Mouse (Mus musculus) midbrain, embryonic 11.5 days (tissue): ENCODE measurements around the gene Phldb2. TPM values are rescaled to one million over a fixed set of nuclear protein-coding genes. Genes with fewer than 3 reads are reported as not detected.
A peak's percentile ranks its signal among the peaks of the same experiment; 100 is the strongest.

Experiments used
- ATAC-seq: fragments of 200-750 bp; cut with Nextera tagmentation; 2 replicates; pipeline ENCODE4 v1.8.0; 2017; ENCODE audit warnings: moderate TSS enrichment, moderate library complexity; ENCODE audit not compliant: low FRiP score
- DNase-seq: peaks from one replicate; pipeline ENCODE4 v3.0.0; 2015; ENCODE audit warnings: low spot score; ENCODE audit errors: missing footprints
- H3K27ac ChIP-seq: fragments of 300-500 bp; sonication (generic); 2 replicates; pipeline ENCODE4 v1.5.1; 2014; ENCODE audit warnings: low read depth, low read length
- H3K27me3 ChIP-seq: fragments of 300-500 bp; sonication (generic); 2 replicates; pipeline ENCODE4 v1.6.1; 2014; ENCODE audit warnings: mild to moderate bottlenecking, low read length, moderate library complexity, mixed read lengths; ENCODE audit not compliant: control insufficient read depth, insufficient read depth
- H3K36me3 ChIP-seq: fragments of 300-500 bp; sonication (generic); 2 replicates; pipeline ENCODE4 v1.6.1; 2014; ENCODE audit warnings: mild to moderate bottlenecking, low read length, moderate library complexity, mixed read lengths; ENCODE audit not compliant: control insufficient read depth, insufficient read depth
- H3K4me1 ChIP-seq: fragments of 300-500 bp; sonication (generic); 2 replicates; pipeline ENCODE4 v1.6.1; 2014; ENCODE audit warnings: low read length; ENCODE audit not compliant: control insufficient read depth, insufficient read depth
- H3K4me2 ChIP-seq: fragments of 300-500 bp; sonication (generic); 2 replicates; pipeline ENCODE4 v1.6.1; 2014; ENCODE audit warnings: mild to moderate bottlenecking, moderate library complexity
- H3K4me3 ChIP-seq: fragments of 300-500 bp; sonication (generic); 2 replicates; pipeline ENCODE4 v1.5.1; 2014; ENCODE audit warnings: low read depth, low read length
- H3K9ac ChIP-seq: fragments of 300-500 bp; sonication (generic); 2 replicates; pipeline ENCODE4 v1.6.1; 2014; ENCODE audit warnings: low read length
- H3K9me3 ChIP-seq: fragments of 300-500 bp; sonication (generic); 2 replicates; pipeline ENCODE4 v1.6.1; 2016; ENCODE audit warnings: low read length; ENCODE audit not compliant: control insufficient read depth
- WGBS: fragments of 180-500 bp; shearing (Covaris S2); extraction: QIAGEN DNeasy Blood & Tissue Kit; methylation state at CpG from one replicate; pipeline ENCODE4 v1.1.7; 2014; 5-methylcytosine and 5-hydroxymethylcytosine counted together
- polyA plus RNA-seq: library from polyadenylated mRNA; unstranded; fragments of >200 nt; fragmentation: Nextera tagmentation; extraction: Ambion mirVana; gene quantifications from 2 replicates; pipeline ENCODE4 v1.2.1, GENCODE M21; 2014

Phldb2 gene
- polyA plus RNA-seq, 1 experiment from 2014 or later = 28.2 TPM

DNA sequence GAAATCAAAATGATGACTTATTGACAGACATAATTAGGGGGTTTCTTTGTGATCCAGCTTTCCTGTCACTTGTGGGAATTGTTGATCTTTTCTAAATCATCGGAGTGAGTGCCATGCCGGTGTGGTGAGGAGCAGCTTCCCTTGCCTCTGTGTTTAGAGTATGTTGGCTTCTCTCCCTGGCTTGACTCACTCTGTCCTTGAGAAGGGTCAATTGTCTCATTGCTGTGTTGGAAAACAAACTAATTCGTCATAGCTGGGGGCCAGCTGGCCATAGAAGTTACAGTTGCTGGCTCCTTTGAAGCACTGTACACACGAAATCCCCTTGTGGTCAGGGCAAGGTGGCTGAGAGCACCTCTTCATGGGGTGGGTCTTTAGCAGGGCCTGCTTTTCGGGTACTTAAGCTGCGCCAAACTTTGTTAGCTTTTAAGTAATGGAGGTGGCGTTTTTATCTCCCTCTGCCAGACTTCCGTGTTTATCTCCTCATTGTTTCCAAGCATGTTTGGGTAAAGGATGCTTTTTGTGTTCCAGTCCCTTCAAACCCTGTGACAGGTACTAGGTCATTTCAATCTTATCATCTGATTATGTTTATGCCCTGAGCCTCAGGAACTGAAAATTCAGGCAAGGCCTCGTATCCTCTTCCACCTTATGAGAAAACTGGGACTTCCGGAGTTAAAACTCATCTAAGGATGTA is 82.0 kb downstream of the Phldb2 start:
- DNase-seq = no peak
- Histone ChIP-seq H3K36me3 (no peaks in the 10 kb centered on the region), H3K27ac (no peak overlapping the region), H3K9ac (no peak overlapping the region), H3K9me3 (no peaks in the 10 kb centered on the region), H3K4me1 (no peaks in the 10 kb centered on the region), H3K27me3 (no peaks in the 10 kb centered on the region), H3K4me3 (no peak overlapping the region), H3K4me2 (no peak overlapping the region)
- 83% methylated on average over 10 of the region's 10 CpGs for WGBS
- no peak for ATAC-seq

DNA sequence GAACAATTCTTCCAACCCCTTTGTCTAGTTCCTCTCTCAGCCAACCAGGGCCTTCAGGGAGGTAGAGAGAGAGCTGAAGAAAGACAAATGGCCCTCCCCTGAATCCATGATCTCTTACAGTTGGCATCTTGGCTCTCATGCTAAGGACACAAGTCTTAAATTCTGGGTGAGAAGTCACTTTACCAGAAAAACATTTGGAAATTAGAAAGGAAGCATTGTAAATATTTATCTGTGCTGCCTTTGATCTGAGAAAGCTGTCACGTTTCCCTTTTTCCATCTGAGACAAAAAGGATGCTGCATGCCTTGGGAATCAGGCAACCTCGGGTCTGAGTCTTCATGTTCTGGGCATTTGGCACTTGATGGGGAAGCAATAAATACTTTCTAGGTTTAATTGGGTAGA is 82.7 kb downstream of the Phldb2 start:
- H3K36me3 ChIP-seq = no peaks in the 10 kb centered on the region
- no peak overlapping the region for H3K9ac ChIP-seq
- 67% methylated on average over 2 of the region's 2 CpGs for WGBS
- no peaks in the 10 kb centered on the region for H3K27me3 ChIP-seq
- no peak overlapping the region for H3K4me3 ChIP-seq
- no peaks in the 10 kb centered on the region for H3K9me3 ChIP-seq
- DNase-seq (no peak), ATAC-seq (no peak)
- H3K4me1 ChIP-seq = no peaks in the 10 kb centered on the region
- no peak overlapping the region for H3K4me2 ChIP-seq
- H3K27ac ChIP-seq = no peak overlapping the region

DNA sequence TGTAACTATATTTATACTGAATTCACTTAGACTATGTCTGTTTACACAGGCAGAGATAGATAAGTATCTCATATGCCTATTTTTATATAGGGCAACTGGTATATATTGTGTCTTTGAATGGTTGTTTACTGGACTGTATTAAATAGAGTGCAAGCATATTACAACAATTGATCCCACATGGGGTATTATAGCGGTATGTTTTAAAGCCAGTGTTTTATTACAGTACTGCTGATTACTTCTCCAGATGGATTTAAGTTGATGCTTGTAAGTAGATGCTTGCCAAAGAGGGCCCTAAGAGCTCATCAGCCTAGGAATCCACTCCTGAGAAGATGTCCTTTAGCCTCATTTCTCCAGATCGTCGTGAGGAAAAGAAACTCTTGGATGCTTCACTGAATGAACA is 84.4 kb downstream of the Phldb2 start:
- Histone ChIP-seq H3K4me3 (no peak overlapping the region), H3K9ac (no peak overlapping the region), H3K36me3 (no peaks in the 10 kb centered on the region), H3K9me3 (no peaks in the 10 kb centered on the region), H3K27me3 (no peaks in the 10 kb centered on the region), H3K27ac (no peak overlapping the region), H3K4me2 (no peak overlapping the region), H3K4me1 (no peaks in the 10 kb centered on the region)
- ATAC-seq (no peak), DNase-seq (no peak)
- 87% methylated on average over 3 of the region's 3 CpGs for WGBS

DNA sequence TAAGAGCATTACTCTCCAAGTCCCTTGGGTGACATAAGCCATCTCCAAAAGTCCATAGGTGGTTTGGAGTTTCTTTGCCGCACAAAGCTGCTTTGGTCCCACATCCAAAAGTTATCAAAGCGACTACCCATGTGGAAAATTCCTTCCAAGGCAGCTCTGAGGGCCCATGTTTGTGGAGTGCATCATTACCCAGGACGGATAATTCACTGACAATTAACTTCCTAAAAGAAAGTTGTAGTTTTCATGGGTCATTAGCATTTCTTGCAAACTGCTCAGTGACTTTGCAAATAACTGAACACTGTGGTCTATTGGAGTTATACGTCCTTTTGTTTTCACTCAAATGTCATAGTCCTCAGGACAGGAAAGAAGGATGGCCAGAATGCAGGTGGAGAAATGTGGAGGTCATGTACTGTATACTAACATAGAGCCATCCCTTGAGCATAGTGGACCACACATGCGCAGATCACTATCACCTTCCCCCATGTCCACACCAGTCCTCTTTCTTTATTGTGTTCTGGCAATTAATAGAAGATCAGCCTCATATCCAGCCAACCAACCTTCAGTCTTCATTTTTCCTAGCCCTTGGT is 96.0 kb downstream of the Phldb2 start:
- H3K9ac ChIP-seq = no peak overlapping the region
- no peaks in the 10 kb centered on the region for H3K27me3 ChIP-seq
- H3K4me2 ChIP-seq = no peak overlapping the region
- no peaks in the 10 kb centered on the region for H3K9me3 ChIP-seq
- no peaks in the 10 kb centered on the region for H3K4me1 ChIP-seq
- no peak overlapping the region for H3K4me3 ChIP-seq
- DNase-seq (no peak), ATAC-seq (no peak)
- no peak overlapping the region for H3K27ac ChIP-seq
- H3K36me3 ChIP-seq = no peaks in the 10 kb centered on the region
- WGBS = 67% methylated on average over 5 of the region's 5 CpGs

DNA sequence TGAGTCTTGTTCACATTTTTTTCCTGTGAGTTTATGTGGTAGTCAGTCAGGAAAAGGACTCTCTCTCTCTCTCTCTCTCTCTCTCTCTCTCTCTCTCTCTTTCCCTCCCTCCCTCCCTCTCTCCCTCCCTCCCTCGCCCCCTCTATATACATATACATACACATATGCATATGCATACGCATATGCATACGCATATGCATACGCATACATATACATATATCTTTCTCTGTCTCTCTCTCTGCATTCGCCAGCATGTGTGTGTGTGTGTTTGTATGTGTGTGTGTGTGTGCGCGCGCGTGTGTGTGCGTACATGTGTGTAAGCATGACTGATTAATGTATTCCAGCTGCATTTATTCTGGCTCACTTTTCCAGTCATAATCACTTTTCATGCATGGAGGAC is 98.9 kb downstream of the Phldb2 start:
- no peak for ATAC-seq
- H3K9me3 ChIP-seq = no peaks in the 10 kb centered on the region
- no peaks in the 10 kb centered on the region for H3K27me3 ChIP-seq
- no peak overlapping the region for H3K9ac ChIP-seq
- H3K4me3 ChIP-seq = no peak overlapping the region
- H3K4me2 ChIP-seq = no peak overlapping the region
- no peaks in the 10 kb centered on the region for H3K4me1 ChIP-seq
- no peak overlapping the region for H3K27ac ChIP-seq
- 92% methylated on average over 10 of the region's 10 CpGs for WGBS
- no peak for DNase-seq
- no peaks in the 10 kb centered on the region for H3K36me3 ChIP-seq

DNA sequence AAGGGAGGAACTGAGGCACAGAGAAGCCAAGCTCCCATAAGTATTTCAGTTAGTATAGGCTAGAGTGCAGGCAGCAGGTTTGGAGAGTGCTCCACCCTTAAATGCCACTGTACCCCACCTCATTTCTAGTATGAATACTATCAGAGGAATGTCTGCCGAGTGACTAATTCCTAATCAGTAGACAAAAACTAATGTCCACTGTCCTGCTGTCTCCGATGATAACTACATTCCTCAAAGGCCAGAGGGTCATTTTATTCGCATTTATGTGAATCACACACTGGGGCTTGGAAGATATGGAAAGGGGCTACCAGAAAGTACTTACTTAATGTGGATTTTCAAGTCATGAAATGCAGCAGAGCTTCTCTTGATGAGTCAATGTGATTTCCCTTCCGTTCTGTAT is 104.4 kb downstream of the Phldb2 start:
- Histone ChIP-seq H3K36me3 (no peaks in the 10 kb centered on the region), H3K4me1 (no peaks in the 10 kb centered on the region), H3K27me3 (no peaks in the 10 kb centered on the region), H3K4me3 (no peak overlapping the region), H3K27ac (no peak overlapping the region), H3K4me2 (no peak overlapping the region), H3K9ac (no peak overlapping the region), H3K9me3 (no peaks in the 10 kb centered on the region)
- no peak for ATAC-seq
- 89% methylated on average over 4 of the region's 4 CpGs for WGBS
- DNase-seq = no peak

DNA sequence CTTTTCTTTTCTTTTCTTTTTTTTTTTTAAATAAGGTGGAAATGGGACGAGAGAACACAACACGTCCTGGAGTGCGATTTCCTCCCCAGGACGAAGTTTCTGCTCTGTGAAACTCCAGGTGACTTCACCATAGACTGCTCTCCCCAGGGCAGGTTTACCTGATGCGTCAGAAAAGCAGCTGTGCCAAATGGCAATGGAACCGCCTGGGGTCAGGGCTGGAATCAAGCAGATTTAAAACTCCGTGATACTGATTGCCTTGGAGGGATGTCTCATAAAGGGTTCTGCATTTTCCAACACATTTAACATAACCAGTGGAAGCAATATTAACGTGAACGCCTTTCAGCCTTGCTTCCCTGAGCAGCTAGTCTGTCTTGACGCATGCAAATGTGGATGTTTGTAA is 108.5 kb downstream of the Phldb2 start:
- ATAC-seq = no peak
- peak; percentile 85 for DNase-seq
- Histone ChIP-seq H3K9me3 (no peaks in the 10 kb centered on the region), H3K9ac (no peak overlapping the region), H3K4me1 (peaks cover 4% of the 10 kb centered on the region; the same call in 1 of the 2 replicates), H3K27me3 (no peaks in the 10 kb centered on the region), H3K36me3 (no peaks in the 10 kb centered on the region), H3K4me2 (peak overlapping the region; percentile 62), H3K27ac (no peak overlapping the region), H3K4me3 (peak overlapping the region; percentile 63; the same call in 1 of the 2 replicates)
- 13% methylated on average over 10 of the region's 10 CpGs for WGBS

DNA sequence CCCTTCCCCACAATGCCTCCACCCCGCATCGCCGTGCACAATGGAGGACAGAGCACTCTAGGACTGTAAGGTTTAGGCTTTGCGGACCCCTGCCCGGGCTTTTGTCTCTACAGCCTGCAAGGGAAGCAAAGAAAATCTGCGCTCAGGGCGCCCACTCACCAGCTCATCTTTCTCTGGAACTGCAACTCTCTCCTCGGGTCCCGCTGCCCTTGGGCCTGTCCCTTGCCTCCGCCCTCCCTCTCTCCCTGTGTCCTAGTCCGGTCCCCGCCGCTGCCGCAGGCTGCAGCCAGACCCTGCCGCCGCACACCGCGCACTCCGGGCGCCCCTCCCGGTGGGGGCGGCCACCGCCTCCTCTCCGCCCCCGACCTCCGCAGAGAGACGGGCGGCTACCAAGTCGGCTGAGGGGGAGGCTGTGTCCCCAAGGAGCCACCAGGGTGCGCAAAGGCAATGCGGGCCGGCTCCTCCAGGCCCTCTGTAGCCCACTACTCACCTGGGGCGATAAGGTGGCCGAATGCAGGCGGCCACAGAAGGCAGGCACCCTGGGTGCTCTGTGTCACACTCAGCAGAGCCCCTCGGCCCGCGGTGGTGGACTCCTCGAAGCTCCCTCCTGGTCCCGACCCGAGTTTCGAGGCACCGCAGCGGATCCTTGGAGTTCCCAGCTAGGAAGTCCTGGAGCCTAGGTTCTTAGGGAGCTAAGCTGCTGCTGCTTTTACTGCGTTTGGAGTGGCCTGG is 109.2 kb downstream of the Phldb2 start:
- Histone ChIP-seq H3K27ac (peak overlapping the region; percentile 56; the same call in 1 of the 2 replicates), H3K36me3 (no peaks in the 10 kb centered on the region), H3K4me1 (peaks cover 4% of the 10 kb centered on the region; the same call in 1 of the 2 replicates), H3K9ac (peak overlapping the region; percentile 85), H3K27me3 (no peaks in the 10 kb centered on the region), H3K9me3 (no peaks in the 10 kb centered on the region), H3K4me3 (peak overlapping the region; percentile 63), H3K4me2 (peak overlapping the region; percentile 62)
- WGBS = under 1% methylated on average over 44 of the region's 45 CpGs
- DNase-seq = peak; percentile 99
- peak; percentile 97 for ATAC-seq

DNA sequence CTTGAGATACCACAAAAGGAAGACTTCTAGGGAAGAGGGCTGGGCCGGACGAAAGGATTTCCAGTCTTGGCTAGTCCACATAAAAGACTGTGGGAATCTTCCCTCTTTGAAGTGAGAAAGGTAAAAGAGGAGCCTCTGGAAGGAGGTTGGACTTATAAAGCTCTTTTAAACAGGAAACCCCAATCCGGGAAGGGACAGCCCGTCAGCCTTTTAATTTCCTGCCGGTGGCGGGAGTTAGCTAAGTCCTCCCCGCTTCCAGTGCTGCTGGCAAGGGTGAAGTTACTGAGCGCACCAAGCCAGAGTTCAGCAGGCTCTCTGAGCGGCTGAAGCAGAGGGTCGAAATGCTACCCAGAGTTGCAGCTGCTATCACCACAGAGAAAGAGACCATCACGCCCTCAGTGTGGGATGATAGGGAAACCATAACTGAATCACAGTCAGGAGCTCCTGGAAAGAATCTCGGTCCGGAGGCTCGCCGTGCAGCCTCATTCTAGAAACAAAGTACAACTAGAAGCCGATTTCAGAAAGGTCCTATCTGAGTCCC is 110.0 kb downstream of the Phldb2 start:
- Histone ChIP-seq H3K4me3 (peak overlapping the region; percentile 63), H3K36me3 (no peaks in the 10 kb centered on the region), H3K4me1 (peaks cover 4% of the 10 kb centered on the region; the same call in 1 of the 2 replicates), H3K4me2 (peak overlapping the region; percentile 62), H3K27me3 (no peaks in the 10 kb centered on the region), H3K9me3 (no peaks in the 10 kb centered on the region), H3K27ac (peak overlapping the region; percentile 56; the same call in 1 of the 2 replicates), H3K9ac (peak overlapping the region; percentile 85)
- DNase-seq (peak; percentile 97), ATAC-seq (peak; percentile 45)
- under 1% methylated on average over 16 of the region's 16 CpGs for WGBS
